Mouse (Mus musculus) intestine, embryonic 16.5 days (tissue): Measurements from ENCODE around the gene Nubpl. TPM values are rescaled to one million over a fixed set of nuclear protein-coding genes. Genes with fewer than 3 reads are reported as not detected.

Experiments used
- ATAC-seq: fragments of 200-750 bp; cut with Nextera tagmentation; 2 replicates; pipeline ENCODE4 v1.8.0; 2017; ENCODE audit warnings: moderate TSS enrichment, moderate library complexity
- H3K27ac ChIP-seq: fragments of 300-500 bp; sonication (generic); 2 replicates; pipeline ENCODE4 v1.5.1; 2014; ENCODE audit warnings: mild to moderate bottlenecking, low read length
- H3K27me3 ChIP-seq: fragments of 300-500 bp; sonication (generic); replicated peaks from 2 replicates; pipeline ENCODE4 v1.6.1; 2014; ENCODE audit warnings: low read length, control low read depth, mixed read lengths; ENCODE audit not compliant: control insufficient read depth, insufficient read depth
- H3K36me3 ChIP-seq: fragments of 300-500 bp; sonication (generic); 2 replicates; pipeline ENCODE4 v1.6.1; 2014; ENCODE audit warnings: low read length, control low read depth; ENCODE audit not compliant: control insufficient read depth, insufficient read depth
- H3K4me1 ChIP-seq: fragments of 300-500 bp; sonication (generic); 2 replicates; pipeline ENCODE4 v1.6.1; 2014; ENCODE audit warnings: low read length, control low read depth, mixed read lengths; ENCODE audit not compliant: control insufficient read depth, insufficient read depth
- H3K4me2 ChIP-seq: fragments of 300-500 bp; sonication (generic); 2 replicates; pipeline ENCODE4 v1.6.1; 2014; ENCODE audit warnings: low read depth, low read length, control low read depth
- H3K4me3 ChIP-seq: fragments of 300-500 bp; sonication (generic); 2 replicates; pipeline ENCODE4 v1.5.1; 2014; ENCODE audit warnings: mild to moderate bottlenecking, low read length
- H3K9ac ChIP-seq: fragments of 300-500 bp; sonication (generic); 2 replicates; pipeline ENCODE4 v1.6.1; 2014; ENCODE audit warnings: low read depth, low read length
- H3K9me3 ChIP-seq: fragments of 300-500 bp; sonication (generic); 2 replicates; pipeline ENCODE4 v1.6.1; 2016; ENCODE audit warnings: low read length, control low read depth; ENCODE audit not compliant: control insufficient read depth
- WGBS: fragments of 180-500 bp; shearing (Covaris S2); extraction: QIAGEN DNeasy Blood & Tissue Kit; methylation state at CpG from one replicate; pipeline ENCODE4 v1.1.7; 2014; 5-methylcytosine and 5-hydroxymethylcytosine counted together
- polyA plus RNA-seq: library from polyadenylated mRNA; unstranded; fragments of >200 nt; fragmentation: Nextera tagmentation; extraction: Ambion mirVana; gene quantifications from 2 replicates; pipeline ENCODE4 v1.2.1, GENCODE M21; 2015

The Nubpl gene
- polyA plus RNA-seq, 1 experiment from 2014 or later, result 10.9 TPM

GRCm38 (mm10) chr12:52146639-52147038, 49.1 kb downstream of the Nubpl start:
- Histone ChIP-seq H3K36me3 (no peaks in the 10 kb centered on the region), H3K4me3 (no peak overlapping the region), H3K4me1 (no peaks in the 10 kb centered on the region), H3K27ac (no peak overlapping the region), H3K4me2 (no peak overlapping the region), H3K27me3 (no peaks in the 10 kb centered on the region), H3K9me3 (no peaks in the 10 kb centered on the region), H3K9ac (no peak overlapping the region)
- no peak for ATAC-seq
- WGBS, result 79% methylated on average over 2 of the region's 2 CpGs

GRCm38 (mm10) chr12:52149448-52149847, 51.9 kb downstream of the Nubpl start:
- Histone ChIP-seq H3K27ac (no peak overlapping the region), H3K27me3 (no peaks in the 10 kb centered on the region), H3K9me3 (no peaks in the 10 kb centered on the region), H3K36me3 (no peaks in the 10 kb centered on the region), H3K4me3 (no peak overlapping the region), H3K9ac (no peak overlapping the region), H3K4me1 (no peaks in the 10 kb centered on the region), H3K4me2 (no peak overlapping the region)
- WGBS, result 83% methylated on average over 3 of the region's 3 CpGs
- ATAC-seq, result no peak

GRCm38 (mm10) chr12:52152071-52152470, 54.5 kb downstream of the Nubpl start:
- H3K4me1 ChIP-seq, result no peaks in the 10 kb centered on the region

GRCm38 (mm10) chr12:52154906-52155305, 57.4 kb downstream of the Nubpl start:
- H3K27me3 ChIP-seq, result no peaks in the 10 kb centered on the region
- H3K36me3 ChIP-seq, result no peaks in the 10 kb centered on the region
- H3K9me3 ChIP-seq, result no peaks in the 10 kb centered on the region
- no peak overlapping the region for H3K4me2 ChIP-seq
- H3K9ac ChIP-seq, result no peak overlapping the region
- H3K4me3 ChIP-seq, result no peak overlapping the region
- no peak overlapping the region for H3K27ac ChIP-seq
- 86% methylated on average over 4 of the region's 4 CpGs for WGBS
- ATAC-seq, result peak; percentile 68
- H3K4me1 ChIP-seq, result no peaks in the 10 kb centered on the region

More at GRCm38 (mm10) chr12:52152071-52152470, 54.5 kb downstream of the Nubpl start:
- no peak for ATAC-seq
- Histone ChIP-seq H3K36me3 (no peaks in the 10 kb centered on the region), H3K9ac (no peak overlapping the region), H3K4me2 (no peak overlapping the region), H3K4me3 (no peak overlapping the region), H3K27me3 (no peaks in the 10 kb centered on the region), H3K9me3 (no peaks in the 10 kb centered on the region), H3K27ac (no peak overlapping the region)
- 94% methylated on average over 3 of the region's 3 CpGs for WGBS

GRCm38 (mm10) chr12:52164414-52164813, 66.9 kb downstream of the Nubpl start:
- no peaks in the 10 kb centered on the region for H3K9me3 ChIP-seq
- ATAC-seq, result no peak

GRCm38 (mm10) chr12:52186205-52186793, 88.8 kb downstream of the Nubpl start:
- Histone ChIP-seq H3K4me1 (no peaks in the 10 kb centered on the region), H3K9me3 (no peaks in the 10 kb centered on the region), H3K9ac (no peak overlapping the region), H3K27me3 (no peaks in the 10 kb centered on the region), H3K4me3 (no peak overlapping the region), H3K27ac (no peak overlapping the region), H3K36me3 (no peaks in the 10 kb centered on the region), H3K4me2 (no peak overlapping the region)
- 71% methylated on average over 1 of the region's 1 CpGs for WGBS
- no peak for ATAC-seq

More at GRCm38 (mm10) chr12:52164414-52164813, 66.9 kb downstream of the Nubpl start:
- Histone ChIP-seq H3K4me3 (no peak overlapping the region), H3K27ac (no peak overlapping the region), H3K4me2 (no peak overlapping the region), H3K4me1 (no peaks in the 10 kb centered on the region), H3K27me3 (no peaks in the 10 kb centered on the region), H3K36me3 (no peaks in the 10 kb centered on the region), H3K9ac (no peak overlapping the region)

GRCm38 (mm10) chr12:52186963-52187590, 89.5 kb downstream of the Nubpl start:
- Histone ChIP-seq H3K4me2 (no peak overlapping the region), H3K4me3 (no peak overlapping the region), H3K36me3 (no peaks in the 10 kb centered on the region), H3K27ac (no peak overlapping the region), H3K4me1 (no peaks in the 10 kb centered on the region), H3K27me3 (no peaks in the 10 kb centered on the region), H3K9ac (no peak overlapping the region), H3K9me3 (no peaks in the 10 kb centered on the region)
- ATAC-seq, result no peak
- WGBS, result 69% methylated on average over 5 of the region's 5 CpGs

GRCm38 (mm10) chr12:52198471-52198870, 100.9 kb downstream of the Nubpl start:
- Histone ChIP-seq H3K9me3 (no peaks in the 10 kb centered on the region), H3K4me2 (no peak overlapping the region)
- WGBS, result 87% methylated on average over 4 of the region's 4 CpGs

GRCm38 (mm10) chr12:52209121-52209610, 111.6 kb downstream of the Nubpl start:
- H3K4me3 ChIP-seq, result no peak overlapping the region
- no peak overlapping the region for H3K27ac ChIP-seq
- no peaks in the 10 kb centered on the region for H3K4me1 ChIP-seq
- no peaks in the 10 kb centered on the region for H3K36me3 ChIP-seq
- no peaks in the 10 kb centered on the region for H3K9me3 ChIP-seq
- H3K9ac ChIP-seq, result no peak overlapping the region
- no peaks in the 10 kb centered on the region for H3K27me3 ChIP-seq
- H3K4me2 ChIP-seq, result no peak overlapping the region
- ATAC-seq, result no peak
- 81% methylated on average over 3 of the region's 3 CpGs for WGBS

More at GRCm38 (mm10) chr12:52198471-52198870, 100.9 kb downstream of the Nubpl start:
- no peak overlapping the region for H3K27ac ChIP-seq
- no peak overlapping the region for H3K9ac ChIP-seq
- H3K4me1 ChIP-seq, result no peaks in the 10 kb centered on the region
- no peaks in the 10 kb centered on the region for H3K27me3 ChIP-seq
- H3K4me3 ChIP-seq, result no peak overlapping the region
- no peaks in the 10 kb centered on the region for H3K36me3 ChIP-seq
- ATAC-seq, result no peak
